Mouse (Mus musculus) kidney, postnatal 0 days (tissue): ENCODE measurements around the gene 1500011B03Rik. TPM values are rescaled to one million over a fixed set of nuclear protein-coding genes. Genes with fewer than 3 reads are reported as not detected.

ENCODE experiments used
- ATAC-seq: fragments of 200-750 bp; cut with Nextera tagmentation; replicated peaks from 2 replicates; pipeline ENCODE4 v1.8.0; 2017; ENCODE audit warnings: low read depth, moderate number of reproducible peaks, moderate TSS enrichment, moderate library complexity; ENCODE audit not compliant: low FRiP score
- DNase-seq: peaks from one replicate; pipeline ENCODE4 v3.0.0-alpha.2; 2016; ENCODE audit warnings: low spot score
- H3K27ac ChIP-seq: fragments of 300-500 bp; sonication (generic); 2 replicates; pipeline ENCODE4 v1.5.1; 2014; ENCODE audit warnings: mild to moderate bottlenecking
- H3K27me3 ChIP-seq: fragments of 300-500 bp; sonication (generic); 2 replicates; pipeline ENCODE4 v1.6.1; 2014; ENCODE audit warnings: low read length, mixed read lengths; ENCODE audit not compliant: insufficient read depth
- H3K36me3 ChIP-seq: fragments of 300-500 bp; sonication (generic); 2 replicates; pipeline ENCODE4 v1.6.1; 2014; ENCODE audit warnings: low read length, mixed read lengths; ENCODE audit not compliant: insufficient read depth
- H3K4me1 ChIP-seq: fragments of 300-500 bp; sonication (generic); replicated peaks from 2 replicates; pipeline ENCODE4 v1.6.1; 2014; ENCODE audit warnings: antibody characterized with exemption, low read length, mixed read lengths; ENCODE audit not compliant: insufficient read depth
- H3K4me2 ChIP-seq: fragments of 300-500 bp; sonication (generic); 2 replicates; pipeline ENCODE4 v1.6.1; 2014; ENCODE audit warnings: mild to moderate bottlenecking, low read length, moderate library complexity, mixed read lengths
- H3K4me3 ChIP-seq: fragments of 300-500 bp; sonication (generic); replicated peaks from 2 replicates; pipeline ENCODE4 v1.5.1; 2014; ENCODE audit warnings: low read depth, low read length
- H3K9ac ChIP-seq: fragments of 300-500 bp; sonication (generic); 2 replicates; pipeline ENCODE4 v1.6.1; 2014; ENCODE audit warnings: low read depth, low read length
- H3K9me3 ChIP-seq: fragments of 300-500 bp; sonication (generic); replicated peaks from 2 replicates; pipeline ENCODE4 v1.6.1; 2016; ENCODE audit warnings: low read length, inconsistent platforms, mixed read lengths
- CTCF ChIP-seq: IDR thresholded peaks from 2 replicates; pipeline ENCODE4 v1.5.1; 2016; ENCODE audit warnings: antibody characterized with exemption, low read depth, mild to moderate bottlenecking, moderate library complexity
- WGBS: fragments of 180-500 bp; shearing (Covaris S2); extraction: QIAGEN DNeasy Blood & Tissue Kit; methylation state at CpG from one replicate; pipeline ENCODE4 v1.1.7; 2014; 5-methylcytosine and 5-hydroxymethylcytosine counted together
- polyA plus RNA-seq: library from polyadenylated mRNA; unstranded; fragments of >200 nt; fragmentation: Nextera tagmentation; extraction: Ambion mirVana; gene quantifications from 2 replicates; pipeline ENCODE4 v1.2.1, GENCODE M21; 2015

1500011B03Rik gene
- polyA plus RNA-seq, 1 experiment from 2014 or later: 189 TPM

- Histone ChIP-seq H3K27ac (no peak overlapping the region), H3K4me3 (no peak overlapping the region), H3K4me1 (no peaks in the 10 kb centered on the region), H3K9me3 (no peaks in the 10 kb centered on the region), H3K9ac (no peak overlapping the region), H3K4me2 (no peak overlapping the region), H3K27me3 (no peaks in the 10 kb centered on the region), H3K36me3 (no peaks in the 10 kb centered on the region)
- ATAC-seq (no peak), DNase-seq (no peak)
- 80% methylated on average over 12 of the region's 12 CpGs for WGBS
- TF ChIP-seq CTCF: no peak
These were observed 4.2 kb upstream of the 1500011B03Rik start for GRCm38 (mm10) chr5:114827427-114827826.

GRCm38 (mm10) chr5:114825978-114826691 is 2.9 kb upstream of the 1500011B03Rik start:
- 4% methylated on average over 27 of the region's 27 CpGs for WGBS
- DNase-seq (peak; percentile 86), ATAC-seq (peak; percentile 92)
- Histone ChIP-seq H3K36me3 (no peaks in the 10 kb centered on the region), H3K9ac (no peak overlapping the region), H3K27me3 (no peaks in the 10 kb centered on the region), H3K9me3 (no peaks in the 10 kb centered on the region), H3K4me2 (peak overlapping the region; percentile 75), H3K27ac (peak overlapping the region; percentile 64; the same call in 1 of the 2 replicates), H3K4me3 (peak overlapping the region; percentile 33), H3K4me1 (no peaks in the 10 kb centered on the region)
- peak; percentile 34; the same call in 1 of the 2 replicates for TF ChIP-seq CTCF

GRCm38 (mm10) chr5:114824197-114824596 is 929 bp upstream of the 1500011B03Rik start:
- Histone ChIP-seq H3K36me3 (no peaks in the 10 kb centered on the region), H3K9ac (no peak overlapping the region), H3K27me3 (no peaks in the 10 kb centered on the region), H3K4me2 (peak overlapping the region; percentile 34; the same call in 1 of the 2 replicates), H3K4me1 (no peaks in the 10 kb centered on the region), H3K9me3 (no peaks in the 10 kb centered on the region), H3K4me3 (0 out of 2 replicates have a peak overlapping the region, but pooled peaks have one; percentile 1), H3K27ac (no peak overlapping the region)
- DNase-seq: peak; percentile 78
- 26% methylated on average over 9 of the region's 9 CpGs for WGBS
- ATAC-seq: 0 out of 2 replicates have a peak, but pooled peaks have one; percentile 15
- TF ChIP-seq CTCF: peak; percentile 87

- DNase-seq (peak; percentile 40), ATAC-seq (no peak)
- no peak overlapping the region for H3K4me3 ChIP-seq
- H3K27me3 ChIP-seq: no peaks in the 10 kb centered on the region
- H3K9me3 ChIP-seq: no peaks in the 10 kb centered on the region
- no peak overlapping the region for H3K9ac ChIP-seq
- H3K36me3 ChIP-seq: no peaks in the 10 kb centered on the region
- TF ChIP-seq CTCF: no peak
- H3K4me1 ChIP-seq: no peaks in the 10 kb centered on the region
- H3K27ac ChIP-seq: no peak overlapping the region
- WGBS: 49% methylated on average over 11 of the region's 11 CpGs
- no peak overlapping the region for H3K4me2 ChIP-seq
These were observed 5.1 kb downstream of the 1500011B03Rik start for GRCm38 (mm10) chr5:114818124-114818523.

- no peak overlapping the region for H3K4me3 ChIP-seq
- no peak for TF ChIP-seq CTCF
- no peaks in the 10 kb centered on the region for H3K27me3 ChIP-seq
- no peaks in the 10 kb centered on the region for H3K36me3 ChIP-seq
- H3K4me2 ChIP-seq: no peak overlapping the region
- no peak for ATAC-seq
- WGBS: 64% methylated on average over 6 of the region's 6 CpGs
- no peak for DNase-seq
- H3K4me1 ChIP-seq: no peaks in the 10 kb centered on the region
- no peaks in the 10 kb centered on the region for H3K9me3 ChIP-seq
- H3K27ac ChIP-seq: no peak overlapping the region
- no peak overlapping the region for H3K9ac ChIP-seq
These were observed 6.7 kb downstream of the 1500011B03Rik start for GRCm38 (mm10) chr5:114816599-114816998.

- Histone ChIP-seq H3K9ac (peak overlapping the region; percentile 95), H3K4me3 (peak overlapping the region; percentile 93), H3K27ac (peak overlapping the region; percentile 91), H3K4me2 (peak overlapping the region; percentile 70), H3K9me3 (no peaks in the 10 kb centered on the region), H3K27me3 (no peaks in the 10 kb centered on the region), H3K36me3 (no peaks in the 10 kb centered on the region), H3K4me1 (no peaks in the 10 kb centered on the region)
- ATAC-seq: peak; percentile 93
- TF ChIP-seq CTCF: no peak
- DNase-seq: peak; percentile 93
- WGBS: 1% methylated on average over 50 of the region's 50 CpGs
These were observed 9.6 kb downstream of the 1500011B03Rik start for GRCm38 (mm10) chr5:114813525-114814181.
